In the genomic region with DNA sequence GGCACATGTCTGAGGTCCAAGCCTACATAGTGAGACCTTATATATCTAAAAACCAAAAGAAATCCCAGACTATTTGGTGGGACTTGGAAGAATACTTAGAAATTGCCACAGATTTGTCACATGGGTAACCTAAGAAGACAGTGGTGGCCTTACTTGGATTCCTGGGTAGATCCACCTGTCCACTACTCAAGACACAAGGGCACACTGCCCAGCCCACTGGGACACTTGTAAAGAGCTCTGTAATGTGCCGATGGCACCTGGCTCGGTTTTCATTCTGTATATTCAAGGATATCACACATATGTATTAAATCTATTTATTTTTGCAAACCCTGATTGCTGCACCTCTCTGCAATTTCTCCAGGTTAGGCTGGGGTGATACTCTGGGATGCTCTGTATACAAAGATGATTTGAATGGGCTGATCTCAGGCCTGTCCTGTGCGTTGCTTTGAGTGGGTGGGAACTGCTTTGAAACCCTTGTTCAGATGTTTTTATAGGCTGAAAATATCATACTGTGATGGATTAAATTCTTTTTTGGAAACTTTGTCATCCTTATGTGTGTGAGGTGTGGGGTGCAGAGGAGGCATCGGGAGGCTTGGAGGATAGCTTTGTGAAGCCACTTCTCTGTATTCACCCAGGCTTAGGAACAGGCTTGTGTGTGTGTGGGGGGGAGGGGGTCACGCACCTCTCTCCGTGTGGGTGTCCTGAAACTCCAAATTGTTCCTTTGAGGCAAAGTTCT, we compare ENCODE assay signal across 26 mouse cellular contexts. TPM values are rescaled to one million over a fixed set of nuclear protein-coding genes. Genes with fewer than 3 reads are reported as not detected.
DNase-seq lines count a peak whose midpoint lies in the region; ATAC-seq lines count a peak whose summit lies in the region.
"Had no signal": no experiment of that assay in that cellular context is flagged by ENCODE, and none has a peak within 500 bp of the region (broad histone marks: within the 10 kb centered on the region; RNA-seq: fewer than 3 reads in every experiment).

No protein-coding gene starts in this region.

- 0 out of 2 replicates have a peak overlapping the region, but pooled peaks have one; percentile 45 for H3K27ac ChIP-seq in liver, embryonic 12.5 days
- H3K27ac ChIP-seq in intestine, embryonic 15.5 days = no peak overlapping the region
- H3K27ac ChIP-seq: gastrocnemius, adult 2 months; macrophage had no signal

- peaks cover 14% of the 10 kb centered on the region for H3K4me1 ChIP-seq in liver, embryonic 12.5 days
- H3K4me1 ChIP-seq in intestine, embryonic 15.5 days (replicated peaks) = peaks cover 21% of the 10 kb centered on the region

- no peaks in the 10 kb centered on the region for H3K27me3 ChIP-seq in liver, embryonic 12.5 days (replicated peaks)
- no peaks in the 10 kb centered on the region for H3K27me3 ChIP-seq in intestine, embryonic 15.5 days (replicated peaks)
- H3K27me3 ChIP-seq: CH12.LX; limb, embryonic 12.5 days; liver, embryonic 13.5 days had no signal

- no peak overlapping the region for H3K4me3 ChIP-seq in liver, embryonic 12.5 days
- no peak overlapping the region for H3K4me3 ChIP-seq in intestine, embryonic 15.5 days (replicated peaks)
- H3K4me3 ChIP-seq: gastrocnemius, adult 2 months; limb, embryonic 12.5 days; liver, embryonic 13.5 days had no signal

- H3K9ac ChIP-seq in liver, embryonic 12.5 days = no peak overlapping the region
- no peak overlapping the region for H3K9ac ChIP-seq in intestine, embryonic 15.5 days
- H3K9ac ChIP-seq: limb, embryonic 12.5 days; liver, embryonic 13.5 days had no signal

- no peak overlapping the region for H3K4me2 ChIP-seq in liver, embryonic 12.5 days
- H3K4me2 ChIP-seq in intestine, embryonic 15.5 days (replicated peaks) = no peak overlapping the region
- H3K4me2 ChIP-seq: limb, embryonic 12.5 days; liver, embryonic 13.5 days had no signal

- H3K9me3 ChIP-seq in liver, embryonic 12.5 days (replicated peaks) = no peaks in the 10 kb centered on the region
- H3K9me3 ChIP-seq in intestine, embryonic 15.5 days = no peaks in the 10 kb centered on the region
- H3K9me3 ChIP-seq: limb, embryonic 12.5 days; liver, embryonic 13.5 days had no signal

- H3K36me3 ChIP-seq in liver, embryonic 12.5 days = peaks cover 66% of the 10 kb centered on the region
- peaks cover 36% of the 10 kb centered on the region for H3K36me3 ChIP-seq in intestine, embryonic 15.5 days

- peak; percentile 63 for DNase-seq in cerebellum, adult 11-12 months
- no peak for DNase-seq in cerebellum, postnatal 4 days (ENCODE audit: low spot score in 2 of 2)
- no peak for DNase-seq in frontal cortex, postnatal 25 days (ENCODE audit: low spot score in 2 of 2)
- no peak for DNase-seq in liver
- DNase-seq in cerebellum, postnatal 10 days = peak; percentile 45 to 61
- DNase-seq: adrenal gland, adult 8-10 months; gastrocnemius, adult 2 months; gastrocnemius, postnatal 36 days; heart, adult 18-20 months; heart, postnatal 14 days; kidney, adult 9 months; kidney, postnatal 14 days; layer of hippocampus, adult 9-11 months; liver, embryonic 13.5 days; lung, adult 18-20 months; midbrain, embryonic 14.5 days; retina, postnatal 1 day; right cerebral cortex, postnatal 14 days had no signal

- ATAC-seq in frontal cortex, adult (ENCODE audit: low TSS enrichment) = peak; percentile 81
- no peak for ATAC-seq in liver, embryonic 12.5 days
- no peak for ATAC-seq in intestine, embryonic 15.5 days
- ATAC-seq: forebrain, embryonic 14.5 days; intestine, postnatal 0 days had no signal

- 76% methylated on average over 6 of the region's 6 CpGs for WGBS in liver, embryonic 12.5 days (ENCODE audit: insufficient replicate concordance)
- 84% methylated on average over 6 of the region's 6 CpGs for whole genome bisulfite sequencing in intestine, embryonic 15.5 days

RNA-seq across cellular contexts. Expression of a gene that starts 10.6 kb away (rescaled TPM):
- 112 and 114 TPM in 2 replicates for polyA plus RNA-seq in liver, embryonic 12.5 days (2016; fragmentation: Nextera tagmentation; extraction: Ambion mirVana)
- polyA plus RNA-seq in intestine, embryonic 15.5 days (2015; fragmentation: Nextera tagmentation; extraction: Ambion mirVana) = 94.2 and 107 TPM in 2 replicates

RNA-seq across cellular contexts. Expression of a gene that starts 26.3 kb away (rescaled TPM):
- 31.1 and 32.9 TPM in 2 replicates for polyA plus RNA-seq in liver, embryonic 12.5 days (2016; fragmentation: Nextera tagmentation; extraction: Ambion mirVana)
- polyA plus RNA-seq in intestine, embryonic 15.5 days (2015; fragmentation: Nextera tagmentation; extraction: Ambion mirVana) = 76.7 and 81.2 TPM in 2 replicates

RNA-seq across cellular contexts. Expression of a gene that starts 49.0 kb away (rescaled TPM):
- polyA plus RNA-seq in liver, embryonic 12.5 days (2016; fragmentation: Nextera tagmentation; extraction: Ambion mirVana) = 5.0 and 5.5 TPM in 2 replicates
- 16.3 and 16.7 TPM in 2 replicates for polyA plus RNA-seq in intestine, embryonic 15.5 days (2015; fragmentation: Nextera tagmentation; extraction: Ambion mirVana)

Comparison
In these comparisons a context has a peak if more than half of its experiments do, and no peak if none do; other contexts are left out.
1. DNase-seq: peak in cerebellum, adult 11-12 months (single experiment) and cerebellum, postnatal 10 days (2 of 2); none in cerebellum, postnatal 4 days (0 of 2), frontal cortex, postnatal 25 days (0 of 2) and liver (single experiment).